Mouse (Mus musculus): ENCODE results near the gene AI597479.

- TF ChIP-seq CTCF (IDR thresholded peaks at IDR 0.05; ENCODE audit: low read depth, low read length) (no peak), TAL1 (conservative IDR thresholded peaks at IDR 0.05; ENCODE audit: low read depth, low read length) (no peak)
Observed at GRCm38 (mm10) chr1:43154491-43154890, 56.0 kb downstream of the AI597479 start.

All from G1E (cell line).